Mouse (Mus musculus): ENCODE measurements around the gene Efna2. TPM values are rescaled to one million over a fixed set of nuclear protein-coding genes. Genes with fewer than 3 reads are reported as not detected.
"Not testable (repeated sequence)": the region's sequence is repeated elsewhere in the genome, so short reads cannot be mapped to it uniquely, and the experiment has no call there.

Efna2 gene
- polyA plus RNA-seq, 1 experiment from 2014 or later = 8.5 TPM

DNA sequence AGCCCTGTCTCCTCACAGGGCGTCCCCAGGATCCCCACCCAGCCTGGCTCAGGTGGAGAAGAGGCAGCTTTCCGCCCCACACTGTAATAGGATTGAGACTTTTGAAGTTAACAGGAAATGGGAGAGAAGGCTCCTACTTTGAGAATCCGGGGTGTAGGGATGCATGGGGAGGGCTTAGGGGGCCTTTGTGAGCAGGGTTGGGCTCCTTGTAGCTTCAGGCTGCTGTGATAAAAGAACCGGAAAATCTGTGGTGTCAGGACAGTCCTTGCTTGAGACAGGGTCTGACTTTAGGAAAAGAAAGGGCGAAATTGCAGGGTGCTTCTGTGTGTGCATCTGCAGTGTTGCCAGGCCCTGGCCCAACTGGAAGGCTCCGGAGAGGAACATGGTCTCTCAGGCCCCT, 21.2 kb downstream of the Efna2 start:
- Histone ChIP-seq H3K4me1 (peaks cover 7% of the 10 kb centered on the region), H3K4me2 (no peak overlapping the region), H3K4me3 (no peak overlapping the region), H3K36me3 (no peaks in the 10 kb centered on the region), H3K9ac (0 out of 2 replicates have a peak overlapping the region, but pooled peaks have one; percentile 14), H3K27ac (replicated peaks) (no peak overlapping the region), H3K9me3 (no peaks in the 10 kb centered on the region), H3K27me3 (replicated peaks) (peaks cover 4% of the 10 kb centered on the region; the same call in 1 of the 2 replicates)
- 70% methylated on average over 6 of the region's 6 CpGs for WGBS
- no peak for ATAC-seq (ENCODE audit: extremely low read depth, insufficient number of reproducible peaks, low FRiP score, low TSS enrichment)

DNA sequence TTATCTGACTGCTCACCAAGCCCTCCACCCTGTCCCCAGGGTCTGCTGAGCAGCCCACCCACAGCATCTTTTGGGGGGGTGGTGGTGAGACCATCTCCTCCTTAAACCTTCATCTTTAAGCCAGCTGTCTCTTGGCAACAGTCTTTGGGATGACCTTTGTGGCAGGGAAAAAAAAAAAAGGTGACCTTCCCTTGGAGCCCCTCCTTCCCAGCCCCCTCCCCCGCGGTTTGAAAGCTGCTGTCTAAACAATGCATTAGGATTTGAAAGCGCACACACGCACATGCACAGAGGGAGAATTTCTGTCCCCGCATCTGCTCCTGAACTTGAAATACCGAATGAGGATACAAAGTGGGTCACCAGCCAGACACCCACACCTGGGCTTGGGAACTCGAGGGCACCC, 24.8 kb downstream of the Efna2 start:
- ATAC-seq (ENCODE audit: extremely low read depth, insufficient number of reproducible peaks, low FRiP score, low TSS enrichment) = no peak
- H3K27me3 ChIP-seq (replicated peaks) = peaks cover 23% of the 10 kb centered on the region
- H3K27ac ChIP-seq (replicated peaks) = no peak overlapping the region
- H3K9ac ChIP-seq = peak overlapping the region; percentile 19
- H3K4me3 ChIP-seq = no peak overlapping the region
- no peak overlapping the region for H3K4me2 ChIP-seq
- peaks cover 9% of the 10 kb centered on the region for H3K4me1 ChIP-seq
- no peaks in the 10 kb centered on the region for H3K9me3 ChIP-seq
- H3K36me3 ChIP-seq = no peaks in the 10 kb centered on the region
- 30% methylated on average over 7 of the region's 7 CpGs for WGBS

DNA sequence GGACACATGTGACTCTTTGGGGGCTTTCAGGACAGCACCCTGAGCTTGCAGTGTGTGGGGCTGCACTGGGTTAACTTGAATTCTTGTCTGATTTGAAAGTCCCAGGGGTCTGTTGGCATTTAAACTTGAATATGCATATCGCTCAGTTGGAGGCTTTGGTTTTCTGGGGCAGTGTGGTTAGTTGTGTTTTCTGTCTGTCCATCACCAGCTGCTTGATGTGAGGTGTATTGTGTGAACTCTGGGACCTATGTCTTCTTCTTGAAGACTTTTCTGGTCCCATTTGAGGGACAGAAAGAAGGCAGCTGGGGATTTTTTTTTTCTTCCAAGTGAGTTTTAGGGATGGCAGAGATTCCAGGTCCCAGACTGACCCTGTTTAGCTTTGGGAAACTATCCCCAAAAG, 27.9 kb downstream of the Efna2 start:
- H3K4me3 ChIP-seq = no peak overlapping the region
- H3K36me3 ChIP-seq = no peaks in the 10 kb centered on the region
- H3K9ac ChIP-seq = no peak overlapping the region
- WGBS = 53% methylated on average over 1 of the region's 1 CpGs
- no peaks in the 10 kb centered on the region for H3K9me3 ChIP-seq
- no peak for ATAC-seq (ENCODE audit: extremely low read depth, insufficient number of reproducible peaks, low FRiP score, low TSS enrichment)
- peaks cover 9% of the 10 kb centered on the region for H3K4me1 ChIP-seq
- no peak overlapping the region for H3K27ac ChIP-seq (replicated peaks)
- H3K27me3 ChIP-seq (replicated peaks) = peaks cover 31% of the 10 kb centered on the region
- H3K4me2 ChIP-seq = no peak overlapping the region

DNA sequence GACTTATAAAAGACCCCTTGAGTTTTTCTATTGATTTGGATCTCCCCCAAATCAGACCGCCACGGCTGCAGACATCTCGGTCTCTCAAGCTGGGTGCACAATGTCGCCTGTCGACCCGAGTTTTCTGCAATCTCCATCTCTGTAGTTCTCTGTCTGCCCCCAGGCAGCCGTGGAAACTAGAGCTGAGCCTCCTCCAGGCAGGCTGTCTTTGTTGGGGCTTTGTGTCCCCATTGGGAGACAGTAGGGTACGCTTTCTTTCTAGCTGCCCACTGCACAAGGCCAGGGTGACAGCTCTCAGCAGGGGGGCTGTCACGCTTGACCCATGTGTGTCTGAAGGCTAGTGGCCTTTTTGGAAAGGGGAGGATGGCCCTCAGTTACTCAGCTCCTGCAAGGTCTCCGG, 28.4 kb downstream of the Efna2 start:
- H3K4me2 ChIP-seq = no peak overlapping the region
- H3K36me3 ChIP-seq = no peaks in the 10 kb centered on the region
- no peaks in the 10 kb centered on the region for H3K9me3 ChIP-seq
- no peak for ATAC-seq (ENCODE audit: extremely low read depth, insufficient number of reproducible peaks, low FRiP score, low TSS enrichment)
- 71% methylated on average over 10 of the region's 10 CpGs for WGBS
- peaks cover 31% of the 10 kb centered on the region for H3K27me3 ChIP-seq (replicated peaks)
- peaks cover 9% of the 10 kb centered on the region for H3K4me1 ChIP-seq
- H3K27ac ChIP-seq (replicated peaks) = no peak overlapping the region
- no peak overlapping the region for H3K9ac ChIP-seq
- no peak overlapping the region for H3K4me3 ChIP-seq

DNA sequence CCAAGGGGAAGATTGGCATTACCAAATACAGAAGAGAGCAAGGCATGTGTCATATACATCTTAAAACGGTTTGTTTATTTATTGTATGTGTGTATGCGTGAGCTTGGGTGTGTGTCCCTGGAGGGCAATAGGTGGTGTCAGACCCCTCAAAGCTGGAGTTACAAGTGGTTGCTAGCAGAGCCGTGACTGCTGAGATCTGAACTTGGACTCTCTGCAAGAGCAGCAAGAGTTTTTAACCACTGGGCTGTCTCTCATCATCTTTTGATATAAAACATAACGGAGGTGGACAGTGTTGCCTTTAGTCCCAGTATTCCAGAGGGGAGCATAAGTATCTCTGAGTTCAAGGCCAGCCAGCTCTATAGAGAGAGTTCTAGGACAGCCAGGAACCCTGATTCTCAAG, 29.0 kb downstream of the Efna2 start:
- H3K36me3 ChIP-seq = no peaks in the 10 kb centered on the region
- H3K4me1 ChIP-seq = peaks cover 9% of the 10 kb centered on the region
- no peaks in the 10 kb centered on the region for H3K9me3 ChIP-seq
- no peak overlapping the region for H3K4me2 ChIP-seq
- WGBS = 73% methylated on average over 4 of the region's 4 CpGs
- no peak overlapping the region for H3K27ac ChIP-seq (replicated peaks)
- no peak overlapping the region for H3K4me3 ChIP-seq
- ATAC-seq (ENCODE audit: extremely low read depth, insufficient number of reproducible peaks, low FRiP score, low TSS enrichment) = no peak
- no peak overlapping the region for H3K9ac ChIP-seq
- H3K27me3 ChIP-seq (replicated peaks) = peaks cover 31% of the 10 kb centered on the region

DNA sequence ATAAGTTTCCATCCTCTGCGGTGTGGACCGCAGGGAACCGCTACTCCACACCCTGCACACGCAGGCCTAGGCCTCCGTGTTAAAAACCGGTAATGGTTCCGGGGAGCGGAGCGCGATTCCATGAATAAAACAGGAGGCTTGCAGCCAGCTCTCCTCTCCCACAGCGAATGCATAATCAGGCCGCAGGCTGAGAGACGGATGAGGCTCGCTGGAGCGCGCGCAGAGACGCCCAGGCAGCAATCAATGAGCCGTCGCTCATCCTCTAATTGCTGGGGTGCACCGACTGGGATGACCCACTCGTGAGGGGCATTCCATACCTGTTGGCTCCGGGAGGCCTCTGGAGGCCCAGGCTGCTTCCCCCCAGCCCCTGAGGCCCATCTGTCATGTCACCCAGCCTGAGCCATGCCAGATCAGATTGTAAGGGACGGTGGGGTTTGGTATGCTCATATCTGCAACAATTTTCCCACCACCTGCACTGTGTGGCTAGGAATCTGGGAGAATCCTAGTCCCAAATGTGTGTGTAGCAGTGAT, 29.6 kb downstream of the Efna2 start:
- Histone ChIP-seq H3K9ac (peak overlapping the region; percentile 56), H3K4me2 (peak overlapping the region; percentile 36), H3K27me3 (replicated peaks) (peaks cover 31% of the 10 kb centered on the region), H3K9me3 (no peaks in the 10 kb centered on the region), H3K36me3 (no peaks in the 10 kb centered on the region), H3K27ac (replicated peaks) (no peak overlapping the region), H3K4me3 (no peak overlapping the region), H3K4me1 (peaks cover 6% of the 10 kb centered on the region)
- 16% methylated on average over 24 of the region's 24 CpGs for WGBS
- no peak for ATAC-seq (ENCODE audit: extremely low read depth, insufficient number of reproducible peaks, low FRiP score, low TSS enrichment)

DNA sequence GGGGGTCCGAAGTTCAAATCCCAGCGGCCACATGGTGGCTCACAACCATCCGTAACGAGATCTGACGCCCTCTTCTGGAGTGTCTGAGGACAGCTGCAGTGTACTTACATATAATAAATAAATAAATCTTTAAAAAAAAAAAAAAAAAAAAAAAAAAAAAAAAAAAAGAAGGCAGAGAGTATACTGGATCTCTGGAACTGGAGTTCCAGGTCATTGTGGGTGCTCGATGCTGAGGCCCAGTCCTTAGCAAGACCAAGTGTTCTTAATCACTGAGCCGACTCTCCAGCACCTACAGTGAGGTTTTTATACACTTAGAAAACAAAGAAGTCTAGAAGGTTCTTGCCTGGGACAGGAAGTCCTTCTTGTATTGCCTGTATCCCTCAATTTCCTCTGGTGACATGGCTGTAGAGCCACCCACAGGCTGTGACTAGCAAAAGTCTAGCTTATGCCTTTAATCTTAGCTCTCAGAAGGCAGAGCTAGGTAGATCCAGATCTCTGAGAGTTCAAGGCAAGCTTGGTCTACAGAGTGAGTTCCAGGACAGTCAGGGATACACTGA, 32.3 kb downstream of the Efna2 start:
- H3K27me3 ChIP-seq (replicated peaks) = peaks cover 32% of the 10 kb centered on the region
- ATAC-seq (ENCODE audit: extremely low read depth, insufficient number of reproducible peaks, low FRiP score, low TSS enrichment); H3K27ac ChIP-seq (replicated peaks); H3K4me1 ChIP-seq; H3K9ac ChIP-seq; H3K36me3 ChIP-seq; H3K4me3 ChIP-seq; H3K9me3 ChIP-seq; H3K4me2 ChIP-seq: not testable (repeated sequence)
- WGBS = 59% methylated on average over 7 of the region's 7 CpGs

DNA sequence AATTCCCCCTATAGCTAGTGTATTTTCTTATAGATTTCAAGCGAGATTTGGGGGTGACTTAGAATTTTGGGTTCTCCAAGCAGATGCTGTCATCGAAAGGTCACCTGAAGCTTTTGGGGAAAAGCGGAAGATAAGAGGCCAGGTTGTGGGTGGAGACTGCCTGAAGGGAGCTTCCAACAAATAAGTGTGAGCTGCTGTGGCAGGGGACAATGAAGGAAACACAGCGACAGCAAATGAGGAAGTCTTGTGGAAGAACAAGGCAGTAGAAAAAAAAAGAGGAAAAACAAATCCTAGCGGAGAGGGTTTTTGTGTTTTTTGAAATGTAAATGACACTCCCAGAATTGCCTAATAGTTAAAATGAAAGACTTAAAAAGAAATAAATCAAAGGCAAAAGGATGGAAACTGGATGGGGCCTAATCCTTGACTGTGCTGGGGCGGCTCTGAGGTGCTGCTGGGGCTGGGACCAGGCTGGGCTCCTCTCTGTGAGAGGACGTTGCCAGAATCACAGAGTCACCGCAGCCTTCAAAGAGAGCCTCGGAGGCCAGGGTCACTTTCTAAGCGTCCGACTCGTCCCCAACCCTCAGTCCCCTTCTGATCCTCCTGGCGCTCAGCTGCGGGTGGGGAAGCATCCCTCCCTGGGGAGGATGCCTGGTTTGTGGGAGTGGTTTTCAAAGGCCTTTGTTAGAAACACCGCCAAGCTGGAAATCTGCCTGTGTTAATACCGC, 35.9 kb downstream of the Efna2 start:
- H3K9ac ChIP-seq = peak overlapping the region; percentile 71
- no peaks in the 10 kb centered on the region for H3K9me3 ChIP-seq
- H3K4me2 ChIP-seq = no peak overlapping the region
- WGBS = 29% methylated on average over 16 of the region's 16 CpGs
- no peak overlapping the region for H3K4me3 ChIP-seq
- H3K4me1 ChIP-seq = 0 out of 2 replicates have a peak, but pooled peaks cover 3% of the 10 kb centered on the region
- H3K27ac ChIP-seq (replicated peaks) = no peak overlapping the region
- ATAC-seq (ENCODE audit: extremely low read depth, insufficient number of reproducible peaks, low FRiP score, low TSS enrichment) = no peak
- no peaks in the 10 kb centered on the region for H3K36me3 ChIP-seq
- H3K27me3 ChIP-seq (replicated peaks) = peaks cover 4% of the 10 kb centered on the region; the same call in 1 of the 2 replicates

DNA sequence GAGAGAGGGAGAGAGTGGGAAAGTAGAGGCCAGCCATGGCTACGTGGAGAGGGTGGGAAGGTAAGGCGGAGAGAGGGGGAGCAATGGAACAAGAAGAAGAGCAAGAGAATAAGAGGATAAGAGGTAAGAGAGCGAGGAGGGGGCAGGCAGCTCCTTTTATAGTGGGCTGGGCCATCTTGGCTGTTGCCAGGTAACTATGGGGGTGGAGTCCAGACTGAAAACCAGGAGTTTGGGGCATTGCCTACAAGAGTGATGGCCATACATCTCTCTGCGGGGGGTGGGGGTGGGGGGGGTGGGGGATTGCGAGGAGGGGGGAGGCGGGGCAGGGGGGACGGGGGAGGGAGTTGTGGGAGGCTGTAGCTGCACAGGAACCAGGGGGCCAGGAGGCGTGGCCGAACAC, 41.4 kb downstream of the Efna2 start:
- no peak for ATAC-seq (ENCODE audit: extremely low read depth, insufficient number of reproducible peaks, low FRiP score, low TSS enrichment)
- Histone ChIP-seq H3K9me3 (no peaks in the 10 kb centered on the region), H3K4me3 (no peak overlapping the region), H3K4me1 (peaks cover 12% of the 10 kb centered on the region), H3K9ac (no peak overlapping the region), H3K27ac (replicated peaks) (no peak overlapping the region), H3K4me2 (no peak overlapping the region), H3K27me3 (replicated peaks) (0 out of 2 replicates have a peak, but pooled peaks cover 4% of the 10 kb centered on the region), H3K36me3 (no peaks in the 10 kb centered on the region)
- 46% methylated on average over 8 of the region's 9 CpGs for WGBS

DNA sequence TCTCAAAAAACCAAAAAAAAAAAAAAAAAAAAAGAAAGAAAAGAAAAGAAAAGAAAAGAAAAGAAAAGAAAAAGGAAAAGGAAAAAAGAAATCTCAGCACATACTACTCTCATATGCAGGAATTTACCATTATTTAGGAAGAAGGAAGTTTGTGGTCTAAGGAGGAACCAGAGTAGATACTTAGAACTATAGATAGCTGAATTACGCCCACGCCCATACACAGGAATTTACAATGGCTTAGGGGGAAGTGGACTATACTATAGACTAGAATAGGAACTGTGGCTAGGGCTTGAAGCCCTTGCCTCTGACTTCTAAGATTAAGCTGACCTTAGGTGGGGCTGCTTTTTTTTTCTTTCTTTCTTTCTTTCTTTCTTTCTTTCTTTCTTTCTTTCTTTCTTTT, 43.9 kb downstream of the Efna2 start:
- H3K9ac ChIP-seq; H3K27me3 ChIP-seq (replicated peaks); H3K9me3 ChIP-seq; H3K27ac ChIP-seq (replicated peaks); H3K4me2 ChIP-seq; ATAC-seq (ENCODE audit: extremely low read depth, insufficient number of reproducible peaks, low FRiP score, low TSS enrichment); H3K4me3 ChIP-seq; H3K36me3 ChIP-seq: not testable (repeated sequence)
- 78% methylated on average over 2 of the region's 2 CpGs for WGBS
- H3K4me1 ChIP-seq = peaks cover 27% of the 10 kb centered on the region

DNA sequence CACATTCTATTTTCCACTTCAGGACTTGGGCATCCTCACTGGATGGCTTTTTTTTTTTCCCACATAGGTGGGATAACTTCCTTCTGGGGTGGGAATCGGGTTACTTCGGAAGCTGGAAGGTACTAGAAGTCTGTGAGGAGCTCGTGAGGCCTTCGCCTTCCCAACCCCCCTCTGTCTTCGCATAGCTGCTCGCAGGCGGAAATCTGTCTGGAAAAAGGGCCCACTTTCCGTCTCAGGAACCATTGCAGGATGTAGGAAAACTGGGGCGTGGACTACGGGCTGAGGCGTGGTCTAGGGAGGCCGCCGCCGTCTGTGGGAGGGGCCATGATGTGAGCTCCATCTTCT, 46.8 kb downstream of the Efna2 start:
- Histone ChIP-seq H3K4me2 (peak overlapping the region; percentile 77), H3K9ac (peak overlapping the region; percentile 74), H3K36me3 (peaks cover 26% of the 10 kb centered on the region), H3K27me3 (replicated peaks) (no peaks in the 10 kb centered on the region), H3K27ac (replicated peaks) (peak overlapping the region; percentile 86), H3K9me3 (no peaks in the 10 kb centered on the region), H3K4me1 (peaks cover 39% of the 10 kb centered on the region), H3K4me3 (peak overlapping the region; percentile 77)
- 2% methylated on average over 14 of the region's 14 CpGs for WGBS
- no peak for ATAC-seq (ENCODE audit: extremely low read depth, insufficient number of reproducible peaks, low FRiP score, low TSS enrichment)
